Mouse (Mus musculus): ENCODE measurements around the gene Map2k2.

The Map2k2 gene

GRCm38 (mm10) chr10:81106113-81106721, 502 bp downstream of the Map2k2 start:
- peak; percentile 71 for DNase-seq (ENCODE audit: low spot score)

- DNase-seq (ENCODE audit: low spot score): no peak
Measured at GRCm38 (mm10) chr10:81112946-81113345, 7.2 kb downstream of the Map2k2 start.

GRCm38 (mm10) chr10:81119625-81120024, 13.9 kb downstream of the Map2k2 start:
- no peak for DNase-seq (ENCODE audit: low spot score)

- no peak for DNase-seq (ENCODE audit: low spot score)
Measured at GRCm38 (mm10) chr10:81120650-81121049, 14.9 kb downstream of the Map2k2 start.

GRCm38 (mm10) chr10:81122889-81123288, 17.2 kb downstream of the Map2k2 start:
- no peak for DNase-seq (ENCODE audit: low spot score)

GRCm38 (mm10) chr10:81123500-81123899, 17.8 kb downstream of the Map2k2 start:
- DNase-seq (ENCODE audit: low spot score): no peak

- DNase-seq (ENCODE audit: low spot score): peak; percentile 45
Measured at GRCm38 (mm10) chr10:81134181-81134587, 28.5 kb downstream of the Map2k2 start.

- DNase-seq (ENCODE audit: low spot score): no peak
Measured at GRCm38 (mm10) chr10:81134966-81135681, 29.4 kb downstream of the Map2k2 start, which contains the start of gene Zbtb7a. Zbtb7a (plus strand) TSS chr10:81135220.

GRCm38 (mm10) chr10:81135831-81136705, 30.4 kb downstream of the Map2k2 start:
- peak; percentile 74 for DNase-seq (ENCODE audit: low spot score)

GRCm38 (mm10) chr10:81136706-81137231, 31.1 kb downstream of the Map2k2 start:
- peak; percentile 75 for DNase-seq (ENCODE audit: low spot score)

- peak; percentile 98 for DNase-seq (ENCODE audit: low spot score)
Measured at GRCm38 (mm10) chr10:81137252-81138130, 31.8 kb downstream of the Map2k2 start.

- no peak for DNase-seq (ENCODE audit: low spot score)
Measured at GRCm38 (mm10) chr10:81138131-81138782, 32.5 kb downstream of the Map2k2 start.

- no peak for DNase-seq (ENCODE audit: low spot score)
Measured at GRCm38 (mm10) chr10:81138821-81139528, 33.3 kb downstream of the Map2k2 start.

- no peak for DNase-seq (ENCODE audit: low spot score)
Measured at GRCm38 (mm10) chr10:81139529-81139846, 33.8 kb downstream of the Map2k2 start.

GRCm38 (mm10) chr10:81140005-81140404, 34.3 kb downstream of the Map2k2 start:
- DNase-seq (ENCODE audit: low spot score): no peak

GRCm38 (mm10) chr10:81140717-81141454, 35.2 kb downstream of the Map2k2 start:
- no peak for DNase-seq (ENCODE audit: low spot score)

- DNase-seq (ENCODE audit: low spot score): no peak
Measured at GRCm38 (mm10) chr10:81141455-81142210, 35.9 kb downstream of the Map2k2 start.

- DNase-seq (ENCODE audit: low spot score): no peak
Measured at GRCm38 (mm10) chr10:81142551-81142981, 36.9 kb downstream of the Map2k2 start.

GRCm38 (mm10) chr10:81143157-81143633, 37.5 kb downstream of the Map2k2 start:
- DNase-seq (ENCODE audit: low spot score): no peak
